Mouse (Mus musculus) heart, embryonic 11.5 days (tissue): ENCODE data around the gene Cap2. TPM values are rescaled to one million over a fixed set of nuclear protein-coding genes. Genes with fewer than 3 reads are reported as not detected.

Experiments
- ATAC-seq: fragments of 200-750 bp; cut with Nextera tagmentation; replicated peaks from 2 replicates; pipeline ENCODE4 v1.8.0; 2017; ENCODE audit warnings: moderate library complexity; ENCODE audit not compliant: insufficient number of reproducible peaks, low FRiP score, low TSS enrichment
- H3K27ac ChIP-seq: fragments of 300-500 bp; sonication (generic); 2 replicates; pipeline ENCODE4 v1.5.1; 2014; ENCODE audit warnings: mild to moderate bottlenecking, low read depth, low read length
- H3K27me3 ChIP-seq: fragments of 300-500 bp; sonication (generic); 2 replicates; pipeline ENCODE4 v1.6.1; 2014; ENCODE audit warnings: mild to moderate bottlenecking, low read length, mixed read lengths; ENCODE audit not compliant: control insufficient read depth, insufficient read depth
- H3K36me3 ChIP-seq: fragments of 300-500 bp; sonication (generic); 2 replicates; pipeline ENCODE4 v1.6.1; 2014; ENCODE audit warnings: mild to moderate bottlenecking, low read length, moderate library complexity, mixed read lengths; ENCODE audit not compliant: control insufficient read depth, insufficient read depth
- H3K4me1 ChIP-seq: fragments of 300-500 bp; sonication (generic); 2 replicates; pipeline ENCODE4 v1.6.1; 2014; ENCODE audit warnings: low read length; ENCODE audit not compliant: control insufficient read depth, insufficient read depth
- H3K4me2 ChIP-seq: fragments of 300-500 bp; sonication (generic); 2 replicates; pipeline ENCODE4 v1.6.1; 2014; ENCODE audit warnings: mild to moderate bottlenecking, moderate library complexity
- H3K4me3 ChIP-seq: fragments of 300-500 bp; sonication (generic); 2 replicates; pipeline ENCODE4 v1.5.1; 2014; ENCODE audit warnings: low read depth, low read length
- H3K9ac ChIP-seq: fragments of 300-500 bp; sonication (generic); 2 replicates; pipeline ENCODE4 v1.6.1; 2014; ENCODE audit warnings: mild to moderate bottlenecking, low read depth, low read length, moderate library complexity
- H3K9me3 ChIP-seq: fragments of 300-500 bp; sonication (generic); replicated peaks from 2 replicates; pipeline ENCODE4 v1.6.1; 2016; ENCODE audit warnings: low read length; ENCODE audit not compliant: control insufficient read depth
- WGBS: fragments of 180-500 bp; shearing (Covaris S2); extraction: QIAGEN DNeasy Blood & Tissue Kit; methylation state at CpG from one replicate; pipeline ENCODE4 v1.1.7; 2014; ENCODE audit not compliant: insufficient replicate concordance; 5-methylcytosine and 5-hydroxymethylcytosine counted together
- polyA plus RNA-seq: library from polyadenylated mRNA; unstranded; fragments of >200 nt; fragmentation: Nextera tagmentation; extraction: Ambion mirVana; gene quantifications from 2 replicates; pipeline ENCODE4 v1.2.1, GENCODE M21; 2014

Gene Cap2
- polyA plus RNA-seq, 1 experiment from 2014 or later, result 122 TPM

GRCm38 (mm10) chr13:46616673-46617362 lies 115.2 kb downstream of the Cap2 start:
- 90% methylated on average over 19 of the region's 19 CpGs for WGBS
- ATAC-seq, result no peak
- H3K27ac ChIP-seq, result no peak overlapping the region
- H3K4me3 ChIP-seq, result no peak overlapping the region
- H3K9me3 ChIP-seq, result no peaks in the 10 kb centered on the region
- H3K36me3 ChIP-seq, result peaks cover 2% of the 10 kb centered on the region
- no peak overlapping the region for H3K9ac ChIP-seq
- H3K27me3 ChIP-seq, result no peaks in the 10 kb centered on the region
- H3K4me2 ChIP-seq, result no peak overlapping the region
- no peaks in the 10 kb centered on the region for H3K4me1 ChIP-seq

- Histone ChIP-seq H3K36me3 (peaks cover 7% of the 10 kb centered on the region), H3K4me2 (no peak overlapping the region), H3K4me1 (no peaks in the 10 kb centered on the region), H3K4me3 (no peak overlapping the region), H3K9ac (no peak overlapping the region), H3K9me3 (no peaks in the 10 kb centered on the region), H3K27ac (no peak overlapping the region), H3K27me3 (no peaks in the 10 kb centered on the region)
- 58% methylated on average over 11 of the region's 11 CpGs for WGBS
- ATAC-seq, result no peak
These were observed 118.0 kb downstream of the Cap2 start for GRCm38 (mm10) chr13:46619633-46620032.

- whole genome bisulfite sequencing, result 85% methylated on average over 7 of the region's 7 CpGs
- H3K36me3 ChIP-seq, result peaks cover 5% of the 10 kb centered on the region
These were observed 119.5 kb downstream of the Cap2 start for GRCm38 (mm10) chr13:46620964-46621757.

GRCm38 (mm10) chr13:46626608-46627007 lies 125.0 kb downstream of the Cap2 start:
- H3K4me2 ChIP-seq, result no peak overlapping the region
- H3K27me3 ChIP-seq, result no peaks in the 10 kb centered on the region
- no peak overlapping the region for H3K4me3 ChIP-seq
- WGBS, result 78% methylated on average over 9 of the region's 9 CpGs
- H3K4me1 ChIP-seq, result no peaks in the 10 kb centered on the region
- no peak for ATAC-seq
- H3K9ac ChIP-seq, result no peak overlapping the region
- H3K9me3 ChIP-seq, result no peaks in the 10 kb centered on the region
- H3K36me3 ChIP-seq, result peaks cover 7% of the 10 kb centered on the region
- no peak overlapping the region for H3K27ac ChIP-seq

More at GRCm38 (mm10) chr13:46620964-46621757, 119.5 kb downstream of the Cap2 start:
- no peak overlapping the region for H3K9ac ChIP-seq
- no peak overlapping the region for H3K4me3 ChIP-seq
- no peaks in the 10 kb centered on the region for H3K9me3 ChIP-seq
- no peaks in the 10 kb centered on the region for H3K27me3 ChIP-seq
- no peak overlapping the region for H3K4me2 ChIP-seq
- ATAC-seq, result no peak
- no peak overlapping the region for H3K27ac ChIP-seq
- H3K4me1 ChIP-seq, result no peaks in the 10 kb centered on the region

- Histone ChIP-seq H3K4me1 (no peaks in the 10 kb centered on the region), H3K27ac (no peak overlapping the region), H3K27me3 (no peaks in the 10 kb centered on the region), H3K4me2 (no peak overlapping the region), H3K4me3 (no peak overlapping the region), H3K9ac (no peak overlapping the region), H3K36me3 (peaks cover 7% of the 10 kb centered on the region), H3K9me3 (no peaks in the 10 kb centered on the region)
- 86% methylated on average over 10 of the region's 10 CpGs for WGBS
- no peak for ATAC-seq
These were observed 126.2 kb downstream of the Cap2 start for GRCm38 (mm10) chr13:46627841-46628240.

GRCm38 (mm10) chr13:46629391-46629790 lies 127.7 kb downstream of the Cap2 start:
- no peak overlapping the region for H3K27ac ChIP-seq
- WGBS, result 80% methylated on average over 6 of the region's 6 CpGs
- ATAC-seq, result no peak

GRCm38 (mm10) chr13:46632796-46633195 lies 131.1 kb downstream of the Cap2 start:
- Histone ChIP-seq H3K9me3 (no peaks in the 10 kb centered on the region), H3K36me3 (peaks cover 15% of the 10 kb centered on the region), H3K27ac (no peak overlapping the region), H3K27me3 (no peaks in the 10 kb centered on the region), H3K4me2 (no peak overlapping the region), H3K4me1 (no peaks in the 10 kb centered on the region), H3K4me3 (no peak overlapping the region), H3K9ac (no peak overlapping the region)
- ATAC-seq, result no peak
- WGBS, result 54% methylated on average over 4 of the region's 4 CpGs

More at GRCm38 (mm10) chr13:46629391-46629790, 127.7 kb downstream of the Cap2 start:
- Histone ChIP-seq H3K4me2 (no peak overlapping the region), H3K4me1 (no peaks in the 10 kb centered on the region), H3K27me3 (no peaks in the 10 kb centered on the region), H3K36me3 (peaks cover 2% of the 10 kb centered on the region; the same call in 1 of the 2 replicates), H3K9ac (no peak overlapping the region), H3K4me3 (no peak overlapping the region), H3K9me3 (no peaks in the 10 kb centered on the region)

- H3K27ac ChIP-seq, result no peak overlapping the region
- ATAC-seq, result no peak
- H3K9ac ChIP-seq, result no peak overlapping the region
- WGBS, result 64% methylated on average over 18 of the region's 18 CpGs
- no peak overlapping the region for H3K4me3 ChIP-seq
- no peak overlapping the region for H3K4me2 ChIP-seq
- H3K27me3 ChIP-seq, result no peaks in the 10 kb centered on the region
- H3K36me3 ChIP-seq, result peaks cover 16% of the 10 kb centered on the region
- H3K9me3 ChIP-seq, result no peaks in the 10 kb centered on the region
- no peaks in the 10 kb centered on the region for H3K4me1 ChIP-seq
These were observed 131.9 kb downstream of the Cap2 start for GRCm38 (mm10) chr13:46633320-46634132.
